Mouse (Mus musculus) hematopoietic stem cell, adult 5-6 weeks (primary cell): ENCODE results near the gene Sult6b2. TPM values are rescaled to one million over a fixed set of nuclear protein-coding genes. Genes with fewer than 3 reads are reported as not detected.

Experiments
- ATAC-seq, 2 experiments: fragments of 125-278 bp in 1 of 2; replicated peaks in 1 of 2; 2 replicates each; pipeline ENCODE4 v1.8.0; 2016 to 2017; ENCODE audit warnings: inconsistent platforms in 2 of 2, mild to moderate bottlenecking in 2 of 2, moderate number of reproducible peaks in 2 of 2, low read depth in 1 of 2, moderate TSS enrichment in 1 of 2; ENCODE audit not compliant: low FRiP score in 2 of 2, poor library complexity in 2 of 2, severe bottlenecking in 2 of 2, insufficient read depth in 1 of 2, low TSS enrichment in 1 of 2
- total RNA-seq: library from RNA; stranded (forward); fragments of 172-1452, 232-1000 nt; gene quantifications from 2 replicates; pipeline ENCODE4 v1.2.3, GENCODE M21; 2017

The Sult6b2 gene
- total RNA-seq, 1 experiment from 2014 or later: not detected

DNA sequence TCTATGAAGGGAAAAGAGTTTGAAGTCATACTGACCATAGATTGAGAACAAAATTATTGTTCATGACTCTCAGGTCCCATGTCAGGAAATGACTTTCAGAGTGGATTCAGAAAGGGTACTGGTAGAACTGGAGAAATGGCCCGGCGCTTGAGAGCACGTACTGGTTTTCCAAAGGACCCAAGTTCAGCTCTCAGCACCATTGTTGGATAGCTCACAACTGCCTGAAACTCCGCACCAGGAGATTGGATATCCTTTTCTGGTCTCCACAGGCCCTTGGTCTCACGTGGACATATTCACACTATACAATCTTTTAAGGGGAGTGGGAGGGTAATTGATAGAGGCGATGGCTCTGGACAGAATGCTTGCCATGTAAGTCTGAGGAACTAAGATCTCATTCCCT, 46.3 kb downstream of the Sult6b2 start:
- ATAC-seq: 0 out of 4 replicates have a peak, but pooled peaks have one; percentile 0 to 3

GRCm38 (mm10) chr6:142757334-142757965, 46.9 kb downstream of the Sult6b2 start:
- peak; percentile 68 to 76 for ATAC-seq

GRCm38 (mm10) chr6:142756507-142757333, 47.6 kb downstream of the Sult6b2 start, which contains the start of gene Cmas:
Cmas (plus strand) TSS chr6:142756686.
- ATAC-seq: peak; percentile 69 to 74

GRCm38 (mm10) chr6:142752331-142753246, 51.7 kb downstream of the Sult6b2 start:
- ATAC-seq: peak; percentile 69 to 72

GRCm38 (mm10) chr6:142751365-142751764, 52.9 kb downstream of the Sult6b2 start:
- no peak for ATAC-seq

- ATAC-seq: no peak
Measured at GRCm38 (mm10) chr6:142748057-142748708, 56.1 kb downstream of the Sult6b2 start.

DNA sequence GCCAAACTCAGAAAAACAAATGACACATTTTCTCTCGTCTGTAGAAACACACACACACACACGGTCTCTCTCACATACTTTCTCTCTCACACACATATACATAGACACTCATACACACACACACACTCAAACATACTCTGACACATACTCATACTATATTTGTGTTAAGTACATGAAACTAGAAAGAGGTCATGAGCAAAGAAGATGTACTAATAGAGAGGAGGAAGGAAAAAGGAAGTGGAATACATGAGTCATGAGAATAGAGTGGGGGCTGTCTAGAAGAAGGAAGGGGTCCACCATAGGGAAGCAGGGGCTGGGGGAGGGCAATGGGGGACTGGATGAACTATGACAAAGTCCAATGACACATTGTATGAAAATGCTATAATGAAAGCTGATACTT, 57.1 kb downstream of the Sult6b2 start:
- peak; percentile 54 to 69; a peak in 3 of 4 replicates for ATAC-seq

DNA sequence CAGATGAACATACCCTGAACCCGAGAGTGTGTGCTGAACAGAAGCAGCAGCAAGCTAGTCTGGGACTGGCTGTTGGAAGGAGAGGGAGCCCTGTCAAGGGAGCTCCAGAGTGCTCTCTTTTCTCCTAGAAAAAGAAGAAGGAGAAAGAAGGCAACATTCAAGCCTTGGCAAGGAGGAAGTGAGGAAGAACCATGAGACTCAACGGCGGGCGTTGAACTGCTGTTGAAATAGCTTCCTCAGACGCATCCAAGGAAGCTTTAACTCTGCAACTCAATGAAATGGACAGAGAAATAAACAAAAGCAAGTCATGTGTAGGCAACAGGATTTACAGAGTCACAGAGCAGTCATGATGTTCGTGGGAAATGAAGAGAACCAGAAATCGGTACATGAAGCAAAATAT, 57.5 kb downstream of the Sult6b2 start:
- ATAC-seq: peak; percentile 38 to 66; a peak in 2 of 4 replicates

- no peak for ATAC-seq
Measured at GRCm38 (mm10) chr6:142745484-142745883, 58.8 kb downstream of the Sult6b2 start.

DNA sequence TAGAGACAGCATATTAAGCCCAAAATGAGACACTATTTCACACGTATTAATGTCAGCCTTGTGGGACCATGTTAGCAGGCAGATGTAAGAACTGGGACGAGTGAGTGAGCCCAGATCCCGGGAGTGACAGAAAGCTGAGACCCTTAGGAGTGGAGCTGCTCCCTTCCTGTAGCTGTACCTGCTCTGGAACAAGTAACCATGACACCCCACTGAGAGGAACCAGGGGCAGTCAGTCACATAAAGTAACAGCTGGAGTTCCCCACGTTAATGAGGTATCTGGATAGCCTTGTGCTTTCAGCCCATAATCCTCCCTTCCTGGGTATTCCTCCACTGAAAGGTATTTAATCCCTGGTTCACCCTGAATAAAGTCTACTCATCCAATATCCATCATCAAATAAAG, 61.1 kb downstream of the Sult6b2 start:
- ATAC-seq: no peak

DNA sequence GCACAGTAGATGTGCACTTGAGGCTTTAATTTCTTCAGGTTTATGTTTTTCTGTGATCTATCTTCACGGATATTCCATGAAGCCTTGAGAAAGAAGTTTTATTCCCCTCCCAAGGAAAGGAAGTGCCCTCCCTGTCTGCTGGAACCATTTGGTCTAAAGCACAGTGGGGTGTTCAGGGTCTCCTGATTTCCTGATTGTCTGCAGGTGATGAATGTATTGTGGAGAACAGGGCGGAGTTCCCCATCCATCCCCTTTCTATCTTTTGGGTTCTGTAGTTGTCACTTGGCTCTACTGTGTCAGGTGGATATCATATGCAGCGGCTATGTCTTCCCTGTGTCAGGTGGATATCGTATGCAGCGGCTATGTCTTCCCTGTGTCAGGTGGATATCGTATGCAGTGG, 62.5 kb downstream of the Sult6b2 start:
- no peak for ATAC-seq

DNA sequence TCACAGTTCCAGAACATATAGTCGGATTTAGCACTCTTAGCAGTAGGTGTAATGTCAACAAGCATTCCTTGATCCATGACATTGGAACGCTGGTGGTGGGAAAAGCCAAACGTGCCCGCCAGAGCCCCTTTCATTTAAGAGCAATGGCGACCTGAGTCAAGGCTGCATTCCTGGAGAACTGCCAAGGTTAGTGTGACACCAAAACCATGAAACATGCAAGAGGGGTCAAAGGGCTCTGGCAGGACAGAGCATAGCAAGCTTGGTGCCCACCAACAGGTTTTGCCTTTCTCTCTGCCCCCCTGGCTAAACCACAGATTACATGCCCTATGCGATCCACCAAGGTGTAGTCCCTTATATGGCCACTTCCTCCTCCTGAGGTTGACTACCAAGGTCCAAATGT, 65.7 kb downstream of the Sult6b2 start:
- no peak for ATAC-seq

DNA sequence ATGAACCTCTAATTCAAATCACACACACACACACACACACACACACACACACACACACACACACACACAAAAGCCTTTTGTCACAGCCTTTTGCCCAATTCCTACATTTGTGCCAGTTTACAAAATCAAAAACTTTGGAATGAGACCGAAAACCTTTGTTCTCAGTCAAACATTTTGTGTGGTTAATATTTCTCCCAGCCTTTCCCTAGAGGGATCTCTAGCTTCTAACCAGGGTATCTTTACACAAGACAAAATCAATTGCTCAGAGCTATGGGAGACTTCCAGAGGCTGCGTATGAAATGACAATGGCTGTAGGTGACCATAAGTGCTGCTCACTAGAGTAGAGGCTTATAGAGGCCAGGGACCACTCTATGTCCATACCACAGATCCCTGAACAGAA, 66.1 kb downstream of the Sult6b2 start:
- ATAC-seq: no peak

DNA sequence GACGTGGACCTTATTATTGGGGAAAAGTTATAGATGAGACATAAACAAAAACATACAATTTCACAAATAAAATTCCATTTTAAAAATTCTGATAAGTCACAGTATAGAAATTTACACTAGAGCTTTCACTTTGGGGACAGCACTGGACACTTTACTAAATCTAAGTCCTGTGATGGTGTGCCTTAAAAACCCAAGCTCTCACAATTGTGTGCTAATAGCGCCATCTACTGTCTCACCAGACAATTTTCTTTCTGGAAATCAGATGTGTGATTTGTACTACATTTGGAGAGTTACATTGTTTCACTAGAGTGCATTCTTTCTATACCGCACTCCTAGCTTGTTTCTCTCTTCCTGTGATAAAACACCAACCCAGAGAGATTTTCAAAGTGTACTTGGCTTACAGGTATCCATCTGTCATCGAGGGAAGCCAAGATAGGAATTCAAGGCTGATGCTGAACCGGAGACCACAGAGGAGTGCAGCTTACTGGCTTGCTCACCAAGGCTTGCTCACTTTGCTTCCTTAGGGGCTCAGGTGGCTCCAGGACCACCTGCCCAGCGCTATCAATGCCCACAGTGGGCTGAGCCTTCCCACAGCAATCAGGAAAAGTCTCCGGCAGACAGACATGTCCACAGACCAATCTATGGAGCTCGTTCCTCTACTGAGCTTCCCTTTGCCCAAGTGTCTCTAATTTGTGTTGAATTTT, 68.8 kb downstream of the Sult6b2 start:
- ATAC-seq: peak; percentile 68 to 71; a peak in 3 of 4 replicates
